Mouse (Mus musculus): Measurements from ENCODE around the gene Lonp1.

DNA sequence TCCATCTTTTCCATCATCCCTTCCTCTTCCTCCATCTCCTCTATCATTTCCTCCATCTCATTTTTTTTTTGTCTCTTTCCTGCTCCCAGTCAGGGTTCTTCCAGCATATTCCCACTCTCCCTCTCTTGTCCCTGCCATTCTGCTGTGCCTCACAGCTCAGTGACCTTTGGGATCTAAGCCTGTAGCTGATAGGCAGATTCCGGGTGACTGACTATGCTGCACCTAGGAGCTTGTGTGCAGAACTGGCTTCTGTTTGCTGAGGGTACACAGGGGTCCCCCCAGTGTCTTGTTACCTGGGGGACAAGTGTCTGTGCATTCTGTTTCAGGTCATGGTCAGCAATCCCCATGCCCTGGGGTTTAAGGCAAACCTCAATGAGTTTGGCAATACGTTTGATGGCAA lies 28.1 kb upstream of the Lonp1 start:
- no peak for TF ChIP-seq FLI1 (IDR thresholded peaks at IDR 0.05; ENCODE audit: low read length)
- no peak for TF ChIP-seq GATA1 (IDR thresholded peaks at IDR 0.05; ENCODE audit: borderline replicate concordance, low read length)
